Comparison of ENCODE assay signal across 13 mouse cellular contexts in the genomic region with DNA sequence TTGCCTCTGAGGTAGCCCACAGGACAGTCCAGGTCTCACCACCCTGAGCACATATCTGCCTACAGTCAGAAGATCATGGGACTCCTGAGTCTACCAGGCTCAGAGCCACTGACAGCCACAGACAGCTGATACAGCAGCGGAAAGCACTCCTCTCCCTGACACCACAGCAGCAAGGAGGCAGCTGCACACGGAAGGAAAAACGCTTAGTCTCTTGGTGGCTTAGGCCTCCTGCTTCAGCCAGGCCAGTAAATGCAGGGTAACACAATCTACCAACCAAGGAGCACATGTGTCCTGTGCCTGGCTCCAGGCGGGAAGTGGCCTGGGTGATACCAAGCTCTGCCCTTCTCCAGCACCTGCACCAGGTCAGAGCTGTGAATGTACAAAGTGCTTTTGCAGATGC.
DNase-seq lines count a peak whose midpoint lies in the region; ATAC-seq lines count a peak whose summit lies in the region.
"Had no signal": no experiment of that assay in that cellular context is flagged by ENCODE, and none has a peak within 500 bp of the region (broad histone marks: within the 10 kb centered on the region; RNA-seq: fewer than 3 reads in every experiment).

No protein-coding gene starts in this region.

- 54% methylated on average over 4 of the region's 4 CpGs for WGBS in heart, embryonic 15.5 days
- 82% methylated on average over 4 of the region's 4 CpGs for WGBS in midbrain, embryonic 10.5 days
- 84% methylated on average over 4 of the region's 4 CpGs for WGBS in midbrain, embryonic 14.5 days
- 36% methylated on average over 4 of the region's 4 CpGs for WGBS in limb, embryonic 10.5 days
- WGBS in hindbrain, embryonic 11.5 days: 76% methylated on average over 4 of the region's 4 CpGs

- no peaks in the 10 kb centered on the region for H3K9me3 ChIP-seq in heart, embryonic 15.5 days (replicated peaks)
- no peaks in the 10 kb centered on the region for H3K9me3 ChIP-seq in midbrain, embryonic 10.5 days (replicated peaks)
- H3K9me3 ChIP-seq in midbrain, embryonic 14.5 days (ENCODE audit: control insufficient read depth, low read length): no peaks in the 10 kb centered on the region
- H3K9me3 ChIP-seq in limb, embryonic 10.5 days (replicated peaks): no peaks in the 10 kb centered on the region
- H3K9me3 ChIP-seq in hindbrain, embryonic 11.5 days (ENCODE audit: control insufficient read depth, low read length): no peaks in the 10 kb centered on the region
- H3K9me3 ChIP-seq: G1E had no signal

- H3K4me2 ChIP-seq in heart, embryonic 15.5 days: no peak overlapping the region
- H3K4me2 ChIP-seq in midbrain, embryonic 14.5 days (ENCODE audit: low read length): no peak overlapping the region
- H3K4me2 ChIP-seq in hindbrain, embryonic 11.5 days (replicated peaks; ENCODE audit: low read depth, low read length): no peak overlapping the region

- 0 out of 2 replicates have a peak, but pooled peaks have one; percentile 24 for ATAC-seq in heart, embryonic 15.5 days (replicated peaks; ENCODE audit: insufficient number of reproducible peaks, insufficient read depth, low FRiP score, low read depth)
- no peak for ATAC-seq in midbrain, embryonic 14.5 days (ENCODE audit: low FRiP score, low TSS enrichment)
- ATAC-seq in hindbrain, embryonic 11.5 days (ENCODE audit: low FRiP score): no peak
- ATAC-seq: forebrain, embryonic 14.5 days had no signal

- no peak overlapping the region for H3K4me3 ChIP-seq in heart, embryonic 15.5 days
- H3K4me3 ChIP-seq in midbrain, embryonic 10.5 days: no peak overlapping the region
- no peak overlapping the region for H3K4me3 ChIP-seq in midbrain, embryonic 14.5 days (replicated peaks; ENCODE audit: low read depth, low read length)
- peak overlapping the region; percentile 14; the same call in 1 of the 2 replicates for H3K4me3 ChIP-seq in limb, embryonic 10.5 days
- no peak overlapping the region for H3K4me3 ChIP-seq in hindbrain, embryonic 11.5 days (ENCODE audit: low read depth, low read length)

- H3K36me3 ChIP-seq in heart, embryonic 15.5 days: no peaks in the 10 kb centered on the region
- 0 out of 2 replicates have a peak, but pooled peaks cover 4% of the 10 kb centered on the region for H3K36me3 ChIP-seq in midbrain, embryonic 10.5 days
- H3K36me3 ChIP-seq in midbrain, embryonic 14.5 days (ENCODE audit: control insufficient read depth, insufficient read depth, low read length): no peaks in the 10 kb centered on the region
- H3K36me3 ChIP-seq in limb, embryonic 10.5 days: no peaks in the 10 kb centered on the region
- no peaks in the 10 kb centered on the region for H3K36me3 ChIP-seq in hindbrain, embryonic 11.5 days (ENCODE audit: control insufficient read depth, insufficient read depth, low read length)

- H3K27me3 ChIP-seq in heart, embryonic 15.5 days: no peaks in the 10 kb centered on the region
- no peaks in the 10 kb centered on the region for H3K27me3 ChIP-seq in midbrain, embryonic 10.5 days (ENCODE audit: low read depth, poor library complexity, severe bottlenecking)
- H3K27me3 ChIP-seq in midbrain, embryonic 14.5 days (ENCODE audit: control insufficient read depth, insufficient read depth, low read length): no peaks in the 10 kb centered on the region
- H3K27me3 ChIP-seq in limb, embryonic 10.5 days (ENCODE audit: low read depth, poor library complexity, severe bottlenecking): no peaks in the 10 kb centered on the region
- H3K27me3 ChIP-seq in hindbrain, embryonic 11.5 days (ENCODE audit: control insufficient read depth, insufficient read depth, low read length): no peaks in the 10 kb centered on the region

- H3K27ac ChIP-seq in heart, embryonic 15.5 days: no peak overlapping the region
- 0 out of 2 replicates have a peak overlapping the region, but pooled peaks have one; percentile 10 for H3K27ac ChIP-seq in midbrain, embryonic 10.5 days (replicated peaks)
- H3K27ac ChIP-seq in midbrain, embryonic 14.5 days (replicated peaks; ENCODE audit: low read depth, low read length): no peak overlapping the region
- peak overlapping the region; percentile 70 for H3K27ac ChIP-seq in limb, embryonic 10.5 days
- no peak overlapping the region for H3K27ac ChIP-seq in hindbrain, embryonic 11.5 days (ENCODE audit: low read depth, low read length)

- H3K9ac ChIP-seq in heart, embryonic 15.5 days: no peak overlapping the region
- H3K9ac ChIP-seq in midbrain, embryonic 14.5 days (replicated peaks; ENCODE audit: low read length): no peak overlapping the region
- no peak overlapping the region for H3K9ac ChIP-seq in hindbrain, embryonic 11.5 days (ENCODE audit: low read depth, low read length)

- no peak for DNase-seq in heart, adult 8-10 months (ENCODE audit: low spot score)
- no peak for DNase-seq in midbrain, embryonic 10.5 days (ENCODE audit: low spot score)
- no peak for DNase-seq in midbrain, embryonic 14.5 days
- DNase-seq in limb, embryonic 10.5 days (ENCODE audit: low spot score): peak; percentile 58
- peak; percentile 76 for DNase-seq in skeletal muscle tissue, adult 2 months (ENCODE audit: low read depth, low spot score)
- DNase-seq in hindbrain, embryonic 11.5 days (ENCODE audit: low spot score): no peak
- DNase-seq: adrenal gland, postnatal 36 days; cerebellum, postnatal 14 days; heart, postnatal 4 days; layer of hippocampus, postnatal 36 days had no signal

- H3K4me1 ChIP-seq in heart, embryonic 15.5 days (replicated peaks): peaks cover 13% of the 10 kb centered on the region
- peaks cover 24% of the 10 kb centered on the region for H3K4me1 ChIP-seq in midbrain, embryonic 10.5 days
- peaks cover 4% of the 10 kb centered on the region; the same call in 1 of the 2 replicates for H3K4me1 ChIP-seq in midbrain, embryonic 14.5 days (ENCODE audit: control insufficient read depth, insufficient read depth, low read length)
- H3K4me1 ChIP-seq in limb, embryonic 10.5 days: peaks cover 79% of the 10 kb centered on the region
- H3K4me1 ChIP-seq in hindbrain, embryonic 11.5 days (replicated peaks; ENCODE audit: control insufficient read depth, insufficient read depth, low read length): peaks cover 9% of the 10 kb centered on the region; the same call in 1 of the 2 replicates

Comparison
In these comparisons a context has a peak if more than half of its experiments do, and no peak if none do; other contexts are left out.
1. H3K27ac ChIP-seq: peak in midbrain, embryonic 10.5 days (single experiment) and limb, embryonic 10.5 days (single experiment); none in heart, embryonic 15.5 days (single experiment), midbrain, embryonic 14.5 days (single experiment) and hindbrain, embryonic 11.5 days (single experiment).
2. DNase-seq: peak in limb, embryonic 10.5 days (single experiment) and skeletal muscle tissue, adult 2 months (single experiment); none in heart, adult 8-10 months (single experiment), midbrain, embryonic 10.5 days (single experiment), midbrain, embryonic 14.5 days (single experiment) and hindbrain, embryonic 11.5 days (single experiment).